Mouse (Mus musculus) forebrain, postnatal 0 days (tissue): ENCODE data around the gene Ap5s1. TPM values are rescaled to one million over a fixed set of nuclear protein-coding genes. Genes with fewer than 3 reads are reported as not detected.

Experiments
- ATAC-seq: fragments of 200-750 bp; cut with Nextera tagmentation; 2 replicates; pipeline ENCODE4 v1.8.0; 2017; ENCODE audit warnings: mild to moderate bottlenecking, moderate library complexity
- DNase-seq: peaks from one replicate; pipeline ENCODE4 v3.0.0-alpha.2; 2015
- H3K27ac ChIP-seq: fragments of 300-500 bp; sonication (generic); 2 replicates; pipeline ENCODE4 v1.5.1; 2014; ENCODE audit warnings: low read depth, mild to moderate bottlenecking, antibody characterized with exemption, low read length, moderate library complexity, mixed read lengths
- H3K27me3 ChIP-seq: fragments of 300-500 bp; sonication (generic); 2 replicates; pipeline ENCODE4 v1.6.1; 2014; ENCODE audit warnings: mild to moderate bottlenecking, low read length, mixed read lengths; ENCODE audit not compliant: insufficient read depth
- H3K36me3 ChIP-seq: fragments of 300-500 bp; sonication (generic); 2 replicates; pipeline ENCODE4 v1.6.1; 2014; ENCODE audit warnings: mild to moderate bottlenecking, moderate library complexity; ENCODE audit not compliant: insufficient read depth
- H3K4me1 ChIP-seq: fragments of 300-500 bp; sonication (generic); 2 replicates; pipeline ENCODE4 v1.6.1; 2014; ENCODE audit warnings: antibody characterized with exemption; ENCODE audit not compliant: insufficient read depth
- H3K4me2 ChIP-seq: fragments of 300-500 bp; sonication (generic); 2 replicates; pipeline ENCODE4 v1.6.1; 2014; ENCODE audit warnings: low read depth, mild to moderate bottlenecking, moderate library complexity
- H3K4me3 ChIP-seq: fragments of 300-500 bp; sonication (generic); 2 replicates; pipeline ENCODE4 v1.5.1; 2014; ENCODE audit warnings: low read depth, low read length, mixed read lengths
- H3K9ac ChIP-seq: fragments of 300-500 bp; sonication (generic); 2 replicates; pipeline ENCODE4 v1.6.1; 2014; ENCODE audit warnings: mild to moderate bottlenecking
- H3K9me3 ChIP-seq: fragments of 300-500 bp; sonication (generic); 2 replicates; pipeline ENCODE4 v1.6.1; 2016; ENCODE audit warnings: low read length
- CTCF ChIP-seq: sonication (generic); IDR thresholded peaks from 2 replicates; pipeline ENCODE4 v1.5.1; 2016; ENCODE audit warnings: antibody characterized with exemption, control low read depth, low read depth
- WGBS: fragments of 180-500 bp; shearing (Covaris S2); extraction: QIAGEN DNeasy Blood & Tissue Kit; methylation state at CpG from one replicate; pipeline ENCODE4 v1.1.7; 2014; 5-methylcytosine and 5-hydroxymethylcytosine counted together
- polyA plus RNA-seq: library from polyadenylated mRNA; unstranded; fragments of >200 nt; fragmentation: Nextera tagmentation; extraction: Ambion mirVana; gene quantifications from 2 replicates; pipeline ENCODE4 v1.2.1, GENCODE M21; 2015
- total RNA-seq: library from RNA; depleted of rRNA; stranded (reverse); fragments of >200 nt; gene quantifications from 2 replicates; pipeline ENCODE4 v1.2.3, GENCODE M21; 2014

Gene Ap5s1
- total and polyA plus RNA-seq, 2 experiments from 2014 or later: 36.8 to 40.7 TPM

GRCm38 (mm10) chr2:131196606-131197316 lies 10.1 kb upstream of the Ap5s1 start:
- Histone ChIP-seq H3K9ac (no peak overlapping the region), H3K4me2 (no peak overlapping the region), H3K4me3 (no peak overlapping the region), H3K27ac (no peak overlapping the region), H3K27me3 (no peaks in the 10 kb centered on the region), H3K36me3 (peaks cover 19% of the 10 kb centered on the region), H3K9me3 (no peaks in the 10 kb centered on the region), H3K4me1 (no peaks in the 10 kb centered on the region)
- WGBS: 91% methylated on average over 16 of the region's 16 CpGs
- TF ChIP-seq CTCF: no peak
- ATAC-seq: no peak
- DNase-seq: no peak

- Histone ChIP-seq H3K4me2 (no peak overlapping the region), H3K27ac (no peak overlapping the region), H3K4me1 (no peaks in the 10 kb centered on the region), H3K27me3 (no peaks in the 10 kb centered on the region), H3K4me3 (no peak overlapping the region), H3K9me3 (no peaks in the 10 kb centered on the region), H3K9ac (no peak overlapping the region), H3K36me3 (no peaks in the 10 kb centered on the region)
- WGBS: 82% methylated on average over 2 of the region's 2 CpGs
- DNase-seq: no peak
- TF ChIP-seq CTCF: no peak
- ATAC-seq: no peak
These were observed 6.2 kb upstream of the Ap5s1 start for GRCm38 (mm10) chr2:131200710-131201109.

DNA sequence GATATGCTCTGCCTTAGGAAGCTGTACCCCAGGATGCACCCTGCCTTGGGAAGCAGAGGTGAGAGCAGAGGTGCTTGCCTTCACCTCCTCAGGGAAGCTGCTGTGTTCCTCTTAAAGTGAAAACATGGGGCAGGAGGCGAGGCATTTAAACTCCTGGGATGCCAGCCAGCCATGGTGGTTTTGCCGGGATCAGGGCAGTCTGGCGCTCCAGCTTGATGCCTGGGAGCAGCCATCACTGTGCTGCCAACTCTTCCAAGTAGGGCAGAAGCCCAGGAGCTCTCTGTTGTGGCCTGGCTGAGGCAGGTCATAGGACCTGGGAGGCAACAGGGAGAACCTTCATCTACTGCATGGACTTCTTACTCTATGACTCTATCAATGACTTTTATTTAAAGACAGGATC lies 5.6 kb upstream of the Ap5s1 start:
- H3K27ac ChIP-seq: no peak overlapping the region
- H3K4me3 ChIP-seq: no peak overlapping the region
- no peak for ATAC-seq
- H3K36me3 ChIP-seq: no peaks in the 10 kb centered on the region
- TF ChIP-seq CTCF: no peak
- DNase-seq: no peak
- no peaks in the 10 kb centered on the region for H3K9me3 ChIP-seq
- 93% methylated on average over 3 of the region's 3 CpGs for WGBS
- H3K27me3 ChIP-seq: no peaks in the 10 kb centered on the region
- H3K4me1 ChIP-seq: no peaks in the 10 kb centered on the region
- no peak overlapping the region for H3K9ac ChIP-seq
- H3K4me2 ChIP-seq: no peak overlapping the region

GRCm38 (mm10) chr2:131203816-131204409 lies 3.0 kb upstream of the Ap5s1 start:
- 85% methylated on average over 6 of the region's 6 CpGs for WGBS
- Histone ChIP-seq H3K36me3 (no peaks in the 10 kb centered on the region), H3K4me3 (no peak overlapping the region), H3K27ac (no peak overlapping the region), H3K27me3 (no peaks in the 10 kb centered on the region), H3K9ac (no peak overlapping the region), H3K9me3 (no peaks in the 10 kb centered on the region), H3K4me1 (no peaks in the 10 kb centered on the region), H3K4me2 (no peak overlapping the region)
- no peak for TF ChIP-seq CTCF
- DNase-seq (no peak), ATAC-seq (no peak)

DNA sequence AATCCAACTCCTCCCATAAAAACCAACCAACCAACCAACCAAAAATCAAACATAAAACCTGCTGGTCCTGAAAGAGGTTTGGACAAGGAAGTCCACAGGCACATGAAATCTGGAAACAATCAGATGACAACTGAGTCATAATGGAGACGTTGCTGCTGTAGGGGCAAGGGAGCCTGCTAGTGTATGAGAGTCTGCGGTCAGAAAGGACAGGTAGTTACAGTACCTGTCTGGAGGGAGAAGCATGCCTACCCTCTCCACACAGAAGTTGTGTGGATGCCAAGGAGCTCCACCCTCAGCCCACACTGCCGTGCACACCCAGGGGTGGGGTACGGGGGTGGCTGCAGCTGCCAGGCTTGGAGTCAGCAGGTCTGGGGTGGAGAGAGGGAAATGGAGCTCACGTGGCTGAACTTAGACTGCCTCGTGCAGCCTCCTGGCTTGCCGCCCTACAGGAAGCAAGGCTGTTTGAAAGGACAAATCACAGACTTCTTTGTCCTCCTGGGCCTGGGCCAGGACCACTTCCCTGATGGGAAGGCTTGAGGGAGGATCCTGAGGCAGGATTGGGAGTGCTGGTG lies 2.4 kb upstream of the Ap5s1 start:
- ATAC-seq: peak; percentile 59; the same call in 1 of the 2 replicates
- no peak overlapping the region for H3K27ac ChIP-seq
- TF ChIP-seq CTCF: no peak
- no peak overlapping the region for H3K9ac ChIP-seq
- peak; percentile 56 for DNase-seq
- H3K27me3 ChIP-seq: no peaks in the 10 kb centered on the region
- no peaks in the 10 kb centered on the region for H3K9me3 ChIP-seq
- H3K4me3 ChIP-seq: no peak overlapping the region
- 0 out of 2 replicates have a peak, but pooled peaks cover 2% of the 10 kb centered on the region for H3K4me1 ChIP-seq
- H3K36me3 ChIP-seq: no peaks in the 10 kb centered on the region
- 55% methylated on average over 7 of the region's 7 CpGs for WGBS
- no peak overlapping the region for H3K4me2 ChIP-seq

DNA sequence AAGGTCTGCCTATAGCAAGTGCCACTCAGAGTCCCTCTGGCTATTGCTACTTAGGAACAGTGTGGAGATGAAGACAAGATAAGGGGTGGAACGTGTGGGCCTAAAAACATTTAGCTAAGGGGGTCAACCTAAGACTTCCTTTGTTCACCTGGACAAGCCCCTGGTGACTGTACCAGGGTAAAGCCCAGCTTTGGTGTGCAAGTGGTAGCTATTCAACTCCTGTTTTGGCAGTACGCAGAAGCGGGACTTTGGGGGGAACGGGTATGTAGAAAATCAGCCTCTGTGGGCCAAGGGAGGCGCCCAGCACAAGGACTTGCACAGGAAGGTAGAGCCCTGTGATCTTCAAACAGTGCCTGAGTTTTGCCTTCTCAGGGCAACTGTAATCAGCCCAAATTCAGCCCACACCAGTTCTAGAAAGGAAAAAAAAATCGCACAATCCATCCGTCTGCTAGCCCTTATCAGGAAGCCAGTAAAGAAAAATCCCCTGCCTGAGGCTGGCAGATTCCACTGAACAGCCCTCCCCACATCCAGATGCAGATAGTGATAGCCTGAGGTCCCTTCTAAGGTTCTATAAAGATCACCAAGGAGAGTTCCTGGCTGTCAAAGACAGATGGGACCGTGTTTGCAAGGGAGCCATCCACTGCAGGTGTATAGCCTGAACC lies 1.2 kb upstream of the Ap5s1 start:
- no peak overlapping the region for H3K4me3 ChIP-seq
- H3K27me3 ChIP-seq: no peaks in the 10 kb centered on the region
- H3K27ac ChIP-seq: no peak overlapping the region
- H3K9ac ChIP-seq: no peak overlapping the region
- ATAC-seq (no peak), DNase-seq (no peak)
- no peaks in the 10 kb centered on the region for H3K9me3 ChIP-seq
- TF ChIP-seq CTCF: no peak
- WGBS: 91% methylated on average over 8 of the region's 8 CpGs
- no peak overlapping the region for H3K4me2 ChIP-seq
- H3K36me3 ChIP-seq: no peaks in the 10 kb centered on the region
- 0 out of 2 replicates have a peak, but pooled peaks cover 3% of the 10 kb centered on the region for H3K4me1 ChIP-seq

GRCm38 (mm10) chr2:131208356-131208755 lies 1.5 kb downstream of the Ap5s1 start:
- 97% methylated on average over 2 of the region's 2 CpGs for WGBS
- ATAC-seq: no peak
- Histone ChIP-seq H3K4me3 (no peak overlapping the region), H3K27ac (no peak overlapping the region), H3K27me3 (no peaks in the 10 kb centered on the region), H3K9ac (no peak overlapping the region), H3K4me1 (0 out of 2 replicates have a peak, but pooled peaks cover 9% of the 10 kb centered on the region), H3K9me3 (no peaks in the 10 kb centered on the region), H3K4me2 (no peak overlapping the region), H3K36me3 (peaks cover 7% of the 10 kb centered on the region; the same call in 1 of the 2 replicates)
- DNase-seq: no peak
- no peak for TF ChIP-seq CTCF
